Mouse (Mus musculus): ENCODE measurements around the gene Adamts8. TPM values are rescaled to one million over a fixed set of nuclear protein-coding genes. Genes with fewer than 3 reads are reported as not detected.

The Adamts8 gene
- total and polyA plus RNA-seq, 3 experiments = 2.0 to 3.6 (median 3.3) TPM

DNA sequence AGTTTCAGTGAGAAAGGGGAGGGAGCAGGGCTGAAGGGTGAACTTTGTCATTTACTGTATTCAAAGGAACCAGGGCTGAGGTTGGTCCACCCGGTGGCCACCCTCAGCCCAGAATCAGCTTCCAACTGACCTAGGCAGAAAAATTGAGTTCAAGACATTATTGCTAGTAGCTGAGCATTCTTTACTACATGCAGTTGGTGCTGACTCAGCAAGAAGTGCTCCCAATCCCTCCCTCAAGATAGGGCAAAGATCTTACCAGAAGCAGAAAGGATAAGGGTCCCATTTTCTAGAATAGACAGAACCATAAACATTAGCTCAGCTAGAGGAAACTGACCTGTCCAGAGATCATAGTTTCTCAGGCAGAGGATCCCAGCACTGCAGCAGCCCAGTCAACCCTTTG is 1.9 kb downstream of the Adamts8 start:
- Histone ChIP-seq H3K4me3 (no peak overlapping the region), H3K79me2 (replicated peaks; ENCODE audit: control insufficient read depth, insufficient read depth, low read length) (no peaks in the 10 kb centered on the region), H3K9ac (ENCODE audit: low read depth, low read length) (no peak overlapping the region), H3K27ac (no peak overlapping the region), H3K27me3 (ENCODE audit: control insufficient read depth, insufficient read depth, low read length) (peaks cover 7% of the 10 kb centered on the region), H3K36me3 (ENCODE audit: control insufficient read depth, insufficient read depth, low read length) (no peaks in the 10 kb centered on the region), H3K4me1 (ENCODE audit: control insufficient read depth, insufficient read depth, low read length) (peaks cover 1% of the 10 kb centered on the region; the same call in 1 of the 2 replicates)
- WGBS = 46% methylated on average over 1 of the region's 1 CpGs
- TF ChIP-seq EP300 (IDR thresholded peaks at IDR 0.05; ENCODE audit: insufficient read depth, low read depth, low read length) = no peak
- no peak for TF ChIP-seq CTCF (IDR thresholded peaks at IDR 0.05)
- no peak for TF ChIP-seq POLR2A (IDR thresholded peaks at IDR 0.05; ENCODE audit: insufficient read depth, low read depth, low read length)
- DNase-seq = no peak
- intact Hi-C loops (cut with DNase I) = no loop called here

DNA sequence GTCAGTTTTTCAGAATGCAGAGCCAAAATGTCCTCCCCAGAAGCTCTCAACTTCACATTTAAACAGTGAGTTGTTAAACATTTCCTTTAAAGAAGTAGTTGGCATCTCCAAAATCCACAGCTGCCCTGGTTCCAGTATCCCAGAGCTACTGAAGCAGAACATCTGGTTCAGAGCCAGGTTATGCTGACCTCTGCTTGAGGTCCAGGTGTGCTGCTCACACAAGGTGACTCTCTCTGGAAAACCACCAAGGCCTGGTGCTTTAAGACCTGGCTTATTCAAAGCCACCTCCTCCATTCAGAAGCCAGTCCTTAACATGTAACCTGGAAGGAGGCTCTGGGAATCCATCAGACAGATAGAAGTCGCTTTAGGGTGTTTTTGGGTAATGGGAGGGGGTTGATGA is 2.9 kb downstream of the Adamts8 start:
- intact Hi-C loops (cut with DNase I) = no loop called here
- H3K36me3 ChIP-seq (ENCODE audit: control insufficient read depth, insufficient read depth, low read length) = no peaks in the 10 kb centered on the region
- 81% methylated on average over 1 of the region's 1 CpGs for WGBS
- no peak overlapping the region for H3K27ac ChIP-seq
- TF ChIP-seq CTCF (IDR thresholded peaks at IDR 0.05) (no peak), POLR2A (IDR thresholded peaks at IDR 0.05; ENCODE audit: insufficient read depth, low read depth, low read length) (no peak), EP300 (IDR thresholded peaks at IDR 0.05; ENCODE audit: insufficient read depth, low read depth, low read length) (no peak)
- peaks cover 7% of the 10 kb centered on the region for H3K27me3 ChIP-seq (ENCODE audit: control insufficient read depth, insufficient read depth, low read length)
- DNase-seq = no peak
- no peaks in the 10 kb centered on the region for H3K79me2 ChIP-seq (replicated peaks; ENCODE audit: control insufficient read depth, insufficient read depth, low read length)
- H3K4me1 ChIP-seq (ENCODE audit: control insufficient read depth, insufficient read depth, low read length) = peaks cover 1% of the 10 kb centered on the region; the same call in 1 of the 2 replicates
- no peak overlapping the region for H3K9ac ChIP-seq (ENCODE audit: low read depth, low read length)
- no peak overlapping the region for H3K4me3 ChIP-seq

DNA sequence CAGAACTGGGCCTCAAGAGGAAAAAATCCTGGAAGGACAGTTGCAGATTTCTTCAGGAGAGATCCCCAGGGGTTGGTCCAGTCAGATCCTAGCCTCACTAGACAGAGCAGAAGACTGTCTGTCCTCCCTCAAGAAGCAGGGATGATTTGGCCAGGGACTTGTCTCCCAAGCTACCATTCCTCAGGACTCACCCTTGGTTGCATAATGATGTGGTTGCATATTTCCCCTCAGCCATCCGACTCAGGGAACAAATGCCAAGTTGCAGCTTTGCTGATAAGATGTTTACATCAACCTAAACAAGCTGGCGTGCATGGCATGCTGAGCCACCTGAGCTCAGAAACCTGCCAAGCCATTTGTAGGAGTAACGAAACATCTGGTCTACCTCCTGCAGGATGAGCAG is 7.1 kb downstream of the Adamts8 start:
- Histone ChIP-seq H3K9ac (ENCODE audit: low read depth, low read length) (no peak overlapping the region), H3K79me2 (replicated peaks; ENCODE audit: control insufficient read depth, insufficient read depth, low read length) (no peaks in the 10 kb centered on the region), H3K4me3 (no peak overlapping the region), H3K27me3 (ENCODE audit: control insufficient read depth, insufficient read depth, low read length) (no peaks in the 10 kb centered on the region), H3K36me3 (ENCODE audit: control insufficient read depth, insufficient read depth, low read length) (no peaks in the 10 kb centered on the region), H3K27ac (no peak overlapping the region), H3K4me1 (ENCODE audit: control insufficient read depth, insufficient read depth, low read length) (no peaks in the 10 kb centered on the region; the same call in 1 of the 2 replicates)
- intact Hi-C loops (cut with DNase I) = no loop called here
- TF ChIP-seq CTCF (IDR thresholded peaks at IDR 0.05) (no peak), EP300 (IDR thresholded peaks at IDR 0.05; ENCODE audit: insufficient read depth, low read depth, low read length) (no peak), POLR2A (IDR thresholded peaks at IDR 0.05; ENCODE audit: insufficient read depth, low read depth, low read length) (no peak)
- WGBS = 74% methylated on average over 3 of the region's 3 CpGs
- no peak for DNase-seq

DNA sequence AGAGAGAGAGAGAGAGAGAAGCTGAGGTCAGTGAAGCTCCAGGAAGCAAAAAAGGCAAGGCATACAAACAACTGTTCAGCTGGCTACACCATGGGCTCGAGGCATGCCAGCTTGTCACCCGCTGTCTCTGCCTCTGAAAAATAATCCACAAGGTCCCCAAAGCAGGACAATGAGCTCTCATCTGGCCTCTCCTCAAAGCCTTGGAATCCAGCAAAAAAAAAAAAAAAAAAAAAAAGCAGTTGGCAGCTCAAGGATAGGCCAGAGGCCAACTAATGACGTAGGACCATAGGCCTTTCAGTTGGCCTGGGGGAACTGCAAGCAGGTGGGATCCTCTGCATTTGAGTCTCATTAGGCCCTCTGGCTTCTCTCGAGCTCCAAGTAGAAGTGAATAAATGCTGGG is 7.6 kb downstream of the Adamts8 start:
- H3K4me3 ChIP-seq = no peak overlapping the region
- no peaks in the 10 kb centered on the region for H3K36me3 ChIP-seq (ENCODE audit: control insufficient read depth, insufficient read depth, low read length)
- H3K27ac ChIP-seq = no peak overlapping the region
- H3K9ac ChIP-seq (ENCODE audit: low read depth, low read length) = no peak overlapping the region
- H3K27me3 ChIP-seq (ENCODE audit: control insufficient read depth, insufficient read depth, low read length) = no peaks in the 10 kb centered on the region
- DNase-seq = no peak
- no peak for TF ChIP-seq POLR2A (IDR thresholded peaks at IDR 0.05; ENCODE audit: insufficient read depth, low read depth, low read length)
- no peak for TF ChIP-seq CTCF (IDR thresholded peaks at IDR 0.05)
- TF ChIP-seq EP300 (IDR thresholded peaks at IDR 0.05; ENCODE audit: insufficient read depth, low read depth, low read length) = no peak
- no peaks in the 10 kb centered on the region for H3K79me2 ChIP-seq (replicated peaks; ENCODE audit: control insufficient read depth, insufficient read depth, low read length)
- intact Hi-C loops (cut with DNase I) = no loop called here
- no peaks in the 10 kb centered on the region; the same call in 1 of the 2 replicates for H3K4me1 ChIP-seq (ENCODE audit: control insufficient read depth, insufficient read depth, low read length)
- 61% methylated on average over 4 of the region's 4 CpGs for WGBS

DNA sequence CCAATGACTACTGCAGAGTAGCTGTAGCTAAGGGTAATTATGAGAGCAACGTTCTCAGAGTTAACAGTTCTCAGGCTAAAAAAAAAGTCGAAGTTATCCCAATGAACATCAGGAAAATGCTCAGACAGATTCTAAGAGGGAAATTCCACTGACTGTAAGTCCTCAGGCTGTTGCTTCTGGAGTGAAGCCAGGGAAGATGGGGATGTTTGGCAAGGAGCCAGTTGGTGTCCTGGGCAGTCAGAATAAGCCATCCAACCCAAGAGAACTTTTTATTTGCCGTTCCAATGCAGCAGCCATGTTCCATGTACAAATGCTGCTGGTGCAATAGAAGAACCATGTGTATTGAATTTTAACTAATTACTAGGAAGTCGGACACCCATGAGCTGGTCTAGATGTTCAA is 8.2 kb downstream of the Adamts8 start:
- H3K4me3 ChIP-seq = no peak overlapping the region
- intact Hi-C loops (cut with DNase I) = no loop called here
- no peaks in the 10 kb centered on the region; the same call in 1 of the 2 replicates for H3K4me1 ChIP-seq (ENCODE audit: control insufficient read depth, insufficient read depth, low read length)
- WGBS = 36% methylated on average over 4 of the region's 4 CpGs
- no peaks in the 10 kb centered on the region for H3K27me3 ChIP-seq (ENCODE audit: control insufficient read depth, insufficient read depth, low read length)
- no peaks in the 10 kb centered on the region for H3K79me2 ChIP-seq (replicated peaks; ENCODE audit: control insufficient read depth, insufficient read depth, low read length)
- H3K27ac ChIP-seq = no peak overlapping the region
- H3K36me3 ChIP-seq (ENCODE audit: control insufficient read depth, insufficient read depth, low read length) = no peaks in the 10 kb centered on the region
- no peak for DNase-seq
- no peak for TF ChIP-seq POLR2A (IDR thresholded peaks at IDR 0.05; ENCODE audit: insufficient read depth, low read depth, low read length)
- TF ChIP-seq EP300 (IDR thresholded peaks at IDR 0.05; ENCODE audit: insufficient read depth, low read depth, low read length) = no peak
- TF ChIP-seq CTCF (IDR thresholded peaks at IDR 0.05) = no peak
- no peak overlapping the region for H3K9ac ChIP-seq (ENCODE audit: low read depth, low read length)

DNA sequence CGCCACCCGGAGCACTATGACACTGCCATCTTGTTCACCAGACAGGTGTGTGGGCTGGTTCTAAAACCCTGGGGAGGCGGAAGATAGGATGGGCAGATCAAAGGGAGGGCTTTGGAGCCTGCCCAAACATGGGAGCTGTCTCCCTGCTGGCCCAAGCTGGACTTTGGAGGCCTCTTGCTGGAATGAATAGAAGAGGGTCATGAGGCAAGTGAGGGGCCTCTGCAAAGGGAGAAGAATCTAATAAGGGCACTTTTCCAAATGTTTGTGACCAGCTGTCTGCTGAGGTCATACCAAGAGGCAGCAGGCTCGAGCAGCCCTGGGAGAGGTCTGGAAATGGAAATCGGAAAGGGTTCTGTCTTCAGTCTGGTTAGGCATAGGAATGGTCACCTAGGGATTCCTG is 9.1 kb downstream of the Adamts8 start:
- WGBS = 79% methylated on average over 5 of the region's 5 CpGs
- no peaks in the 10 kb centered on the region; the same call in 1 of the 2 replicates for H3K4me1 ChIP-seq (ENCODE audit: control insufficient read depth, insufficient read depth, low read length)
- H3K79me2 ChIP-seq (replicated peaks; ENCODE audit: control insufficient read depth, insufficient read depth, low read length) = no peaks in the 10 kb centered on the region
- H3K27me3 ChIP-seq (ENCODE audit: control insufficient read depth, insufficient read depth, low read length) = no peaks in the 10 kb centered on the region
- no peak overlapping the region for H3K9ac ChIP-seq (ENCODE audit: low read depth, low read length)
- intact Hi-C loops (cut with DNase I) = no loop called here
- H3K27ac ChIP-seq = no peak overlapping the region
- no peak for DNase-seq
- TF ChIP-seq EP300 (IDR thresholded peaks at IDR 0.05; ENCODE audit: insufficient read depth, low read depth, low read length) (no peak), POLR2A (IDR thresholded peaks at IDR 0.05; ENCODE audit: insufficient read depth, low read depth, low read length) (no peak), CTCF (IDR thresholded peaks at IDR 0.05) (no peak)
- H3K4me3 ChIP-seq = no peak overlapping the region
- H3K36me3 ChIP-seq (ENCODE audit: control insufficient read depth, insufficient read depth, low read length) = no peaks in the 10 kb centered on the region

All from heart, adult 2 months (tissue).